Mouse (Mus musculus) macrophage (primary cell): ENCODE results near the gene Slc25a12. TPM values are rescaled to one million over a fixed set of nuclear protein-coding genes. Genes with fewer than 3 reads are reported as not detected.
"Not testable (repeated sequence)": the region's sequence is repeated elsewhere in the genome, so short reads cannot be mapped to it uniquely, and the experiment has no call there.

Experiments used
- H3K27ac ChIP-seq: fragments of 350-480 bp; formaldehyde crosslinking; 2 replicates; pipeline ENCODE4 v1.9.0; 2021
- H3K36me3 ChIP-seq: fragments of 350-480 bp; formaldehyde crosslinking; 2 replicates; pipeline ENCODE4 v1.9.0; 2021; ENCODE audit errors: inconsistent target
- H3K4me3 ChIP-seq: fragments of 350-480 bp; formaldehyde crosslinking; 2 replicates; pipeline ENCODE4 v1.9.0; 2021; ENCODE audit errors: inconsistent target
- H3K79me2 ChIP-seq: fragments of 350-480 bp; formaldehyde crosslinking; 2 replicates; pipeline ENCODE4 v1.9.0; 2021; ENCODE audit errors: inconsistent target
- WGBS: methylation state at CpG from one replicate; pipeline ENCODE4 v1.1.7; 2026; ENCODE audit warnings: inconsistent platforms; ENCODE audit not compliant: missing documents; 5-methylcytosine and 5-hydroxymethylcytosine counted together
- polyA plus RNA-seq: library from polyadenylated mRNA; stranded (reverse); fragments of 250-400 nt; gene quantifications from 3 replicates; pipeline ENCODE4 v1.2.4, GENCODE M21; 2018; ENCODE audit warnings: inconsistent platforms
- total RNA-seq, 78 experiments: library from RNA; depleted of rRNA; stranded (reverse); fragments of 250-400 nt; gene quantifications; 1 replicate in 9 of 78; 2 replicates in 24 of 78; 3 replicates in 43 of 78; 4 replicates in 2 of 78; pipeline ENCODE4 v1.2.4; 2018; ENCODE audit warnings: inconsistent platforms in 56 of 78

The Slc25a12 gene
- total RNA-seq (2018; cell fraction: chromatin; rRNA removed) = 100 to 1,000 TPM in 10 of 26 experiments, 10 to 100 TPM in 16; 23.6 to 142 (median 66.7) TPM
- 10 to 100 TPM; 18.0 to 48.7 (median 28.9) TPM for total RNA-seq (2018; cell fraction: cytosol; rRNA removed)
- total RNA-seq (2018; cell fraction: nucleus; rRNA removed) = 10 to 100 TPM; 15.1 to 90.9 (median 43.4) TPM
- polyA plus RNA-seq = 20.9 to 38.7 TPM (median 26.8 TPM) in 3 replicates

- peak within 1 kb of the TSS; percentile 65 for H3K27ac ChIP-seq
- H3K4me3 ChIP-seq = peak within 1 kb of the TSS; percentile 97
- no peaks in the 10 kb centered on the region for H3K36me3 ChIP-seq
- WGBS = 1% methylated on average over 56 of the region's 57 CpGs
- H3K79me2 ChIP-seq = peaks cover 33% of the 10 kb centered on the region; the same call in 1 of the 2 replicates
Observed at GRCm38 (mm10) chr2:71367125-71367880, at the start of gene Slc25a12. Gene Slc25a12 (minus strand): TSS chr2:71367749.

- Histone ChIP-seq H3K79me2 (no peaks in the 10 kb centered on the region), H3K36me3 (no peaks in the 10 kb centered on the region; the same call in 1 of the 2 replicates), H3K4me3 (no peak overlapping the region), H3K27ac (no peak overlapping the region)
- 67% methylated on average over 1 of the region's 1 CpGs for WGBS
Observed at GRCm38 (mm10) chr2:71405613-71406012, 38.1 kb upstream of the Slc25a12 start.

DNA sequence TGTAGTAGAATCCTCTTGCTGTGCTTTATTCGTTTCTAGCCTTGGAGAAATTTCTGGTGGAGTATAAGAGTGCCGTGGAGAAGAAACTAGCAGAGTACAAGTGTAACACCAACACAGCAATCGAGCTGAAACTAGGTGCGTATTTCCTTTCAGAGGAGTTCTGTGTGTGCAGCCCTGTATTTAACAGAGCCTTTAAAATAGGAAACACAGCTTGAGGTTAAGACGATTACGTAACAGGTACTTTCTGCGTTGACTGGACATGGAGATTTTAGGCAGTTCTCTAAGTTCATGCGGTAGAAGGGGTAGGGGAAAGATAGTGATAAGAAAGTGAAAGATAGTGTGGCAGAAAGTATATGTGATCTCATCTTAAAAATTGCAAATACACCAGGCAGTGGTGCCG, 22.3 kb upstream of the Slc25a12 start:
- Histone ChIP-seq H3K36me3 (no peaks in the 10 kb centered on the region), H3K4me3 (peak overlapping the region; percentile 73), H3K79me2 (peaks cover 47% of the 10 kb centered on the region), H3K27ac (peak overlapping the region; percentile 66)
- 5% methylated on average over 9 of the region's 9 CpGs for WGBS

DNA sequence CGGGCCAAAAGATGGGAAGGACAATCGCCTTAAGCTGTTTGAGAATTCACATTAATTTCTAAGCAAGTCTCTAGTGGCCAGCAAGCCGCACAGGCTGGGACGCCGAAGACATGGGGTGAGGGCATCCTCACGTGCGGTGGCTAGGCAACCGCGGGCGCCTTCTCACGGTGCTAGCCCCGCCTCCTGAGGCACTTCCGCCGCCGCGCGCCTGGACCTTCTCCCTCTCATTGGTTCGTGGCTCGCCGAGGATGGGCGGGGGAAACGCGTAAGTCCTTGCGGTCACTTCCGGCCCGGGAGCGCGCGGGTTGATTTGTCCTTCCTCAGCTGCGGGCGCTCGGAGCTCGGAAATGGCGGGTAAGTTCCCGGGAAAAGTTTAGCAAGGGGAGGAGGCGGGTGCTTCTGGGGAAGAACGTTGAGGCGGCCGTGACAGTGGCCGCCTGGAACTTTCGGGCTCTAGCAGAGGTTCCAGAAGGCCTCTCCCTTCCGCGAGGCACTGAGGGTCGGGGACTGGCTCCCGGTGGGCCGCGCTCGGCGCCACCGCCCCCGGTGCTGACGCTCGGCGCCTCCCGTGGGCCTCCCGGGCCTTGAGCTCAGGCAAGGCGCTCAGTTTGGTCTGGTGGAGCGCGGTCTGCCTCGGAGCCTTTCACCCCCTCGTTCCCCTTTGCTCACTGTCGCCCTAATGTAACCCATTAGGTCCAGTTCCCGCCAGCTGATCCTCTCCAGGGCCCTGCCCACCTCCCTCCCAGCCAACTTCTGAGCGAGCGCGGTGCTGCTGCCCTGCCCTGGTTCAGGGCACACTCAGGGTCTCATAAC, 21.6 kb upstream of the Slc25a12 start, which contains the start of gene Hat1:
Hat1 (plus strand) TSS at position 8 of the 813 bp plus-strand sequence.
- H3K79me2 ChIP-seq = peaks cover 40% of the 10 kb centered on the region
- under 1% methylated on average over 66 of the region's 66 CpGs for WGBS
- H3K36me3 ChIP-seq = no peaks in the 10 kb centered on the region
- H3K4me3 ChIP-seq = peak within 1 kb of the TSS; percentile 73
- H3K27ac ChIP-seq = peak within 1 kb of the TSS; percentile 66

- Histone ChIP-seq H3K36me3 (no peaks in the 10 kb centered on the region), H3K79me2 (peaks cover 26% of the 10 kb centered on the region), H3K4me3 (no peak overlapping the region), H3K27ac (no peak overlapping the region)
- WGBS = 93% methylated on average over 6 of the region's 6 CpGs
Observed at GRCm38 (mm10) chr2:71387766-71388165, 20.2 kb upstream of the Slc25a12 start.

- Histone ChIP-seq H3K4me3 (no peak overlapping the region), H3K79me2 (no peaks in the 10 kb centered on the region), H3K36me3 (no peaks in the 10 kb centered on the region), H3K27ac (no peak overlapping the region)
- WGBS = 81% methylated on average over 8 of the region's 11 CpGs
Observed at GRCm38 (mm10) chr2:71383890-71384289, 16.3 kb upstream of the Slc25a12 start.

DNA sequence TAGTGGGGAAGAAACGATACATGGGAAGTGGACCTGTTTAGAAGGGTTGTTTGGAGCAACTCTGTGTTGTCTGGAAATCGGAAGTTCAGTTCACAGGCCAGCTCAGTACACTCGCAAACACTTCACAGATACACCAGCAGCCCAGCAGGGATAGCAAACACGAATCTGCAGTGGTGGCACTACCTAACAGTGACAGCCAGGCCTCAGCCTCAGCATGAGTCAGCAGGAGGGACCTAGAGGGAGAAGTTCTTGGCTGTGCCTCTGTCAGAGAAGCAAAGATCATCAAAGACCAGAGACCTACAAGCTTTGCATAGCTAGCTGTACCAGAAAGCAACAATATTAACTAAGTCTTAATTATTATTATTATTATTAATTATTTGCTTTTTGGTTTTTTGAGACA, 14.4 kb upstream of the Slc25a12 start:
- H3K36me3 ChIP-seq = no peaks in the 10 kb centered on the region
- 69% methylated on average over 4 of the region's 4 CpGs for WGBS
- H3K4me3 ChIP-seq = no peak overlapping the region
- 0 out of 2 replicates have a peak overlapping the region, but pooled peaks have one; percentile 12 for H3K27ac ChIP-seq
- H3K79me2 ChIP-seq = no peaks in the 10 kb centered on the region

GRCm38 (mm10) chr2:71377426-71377825, 9.9 kb upstream of the Slc25a12 start:
- no peaks in the 10 kb centered on the region for H3K79me2 ChIP-seq
- WGBS = 36% methylated on average over 5 of the region's 5 CpGs
- H3K4me3 ChIP-seq = no peak overlapping the region
- no peaks in the 10 kb centered on the region for H3K36me3 ChIP-seq
- no peak overlapping the region for H3K27ac ChIP-seq

- no peak overlapping the region for H3K4me3 ChIP-seq
- H3K27ac ChIP-seq = no peak overlapping the region
- H3K79me2 ChIP-seq = no peaks in the 10 kb centered on the region
- no peaks in the 10 kb centered on the region for H3K36me3 ChIP-seq
- 69% methylated on average over 9 of the region's 11 CpGs for WGBS
Observed at GRCm38 (mm10) chr2:71376433-71376906, 8.9 kb upstream of the Slc25a12 start.

GRCm38 (mm10) chr2:71374275-71375155, 7.0 kb upstream of the Slc25a12 start:
- Histone ChIP-seq H3K27ac (no peak overlapping the region), H3K79me2 (no peaks in the 10 kb centered on the region), H3K36me3 (no peaks in the 10 kb centered on the region), H3K4me3 (no peak overlapping the region)
- WGBS = 40% methylated on average over 8 of the region's 8 CpGs

DNA sequence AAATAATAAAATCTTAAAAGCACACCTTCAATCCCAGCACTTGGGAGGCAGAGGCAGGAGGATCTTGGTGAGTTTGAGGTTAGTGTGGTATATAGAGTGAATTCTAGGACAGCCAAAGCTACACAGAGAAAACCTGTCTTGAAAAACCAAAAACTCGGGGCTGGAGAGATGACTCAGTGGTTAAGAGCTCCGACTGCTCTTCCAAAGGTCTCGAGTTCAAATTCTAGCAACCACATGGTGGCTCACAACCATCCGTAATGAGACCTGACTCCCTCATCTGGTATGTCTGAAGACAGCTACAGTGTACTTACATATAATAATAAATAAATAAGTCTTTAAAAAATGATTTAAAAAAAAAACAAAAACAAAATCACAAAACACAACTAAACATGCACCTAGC, 4.7 kb upstream of the Slc25a12 start:
- not testable (repeated sequence) for H3K79me2 ChIP-seq, H3K27ac ChIP-seq
- 96% methylated on average over 4 of the region's 4 CpGs for WGBS

DNA sequence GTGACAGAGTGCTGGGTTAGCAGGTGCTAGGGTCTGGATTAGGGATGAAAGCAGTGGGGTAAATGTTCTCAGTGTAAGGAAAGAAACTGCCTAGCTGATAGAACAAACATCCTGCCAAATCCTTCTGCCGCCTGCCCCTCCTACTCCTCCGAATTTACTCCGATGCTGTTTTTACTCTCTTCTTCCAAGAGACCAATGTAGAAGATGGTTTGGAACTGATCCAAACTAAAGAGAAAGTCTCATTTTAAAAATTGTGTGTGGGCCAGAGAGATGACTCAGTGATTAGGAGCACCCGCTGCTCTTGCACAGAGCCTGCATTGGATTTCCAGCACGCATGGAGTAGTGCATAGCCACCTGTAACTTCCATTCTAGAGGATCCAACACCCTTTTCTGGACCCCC, 4.2 kb upstream of the Slc25a12 start:
- Histone ChIP-seq H3K27ac (no peak overlapping the region), H3K79me2 (peaks cover 4% of the 10 kb centered on the region; the same call in 1 of the 2 replicates), H3K4me3 (no peak overlapping the region), H3K36me3 (no peaks in the 10 kb centered on the region)
- 96% methylated on average over 5 of the region's 5 CpGs for WGBS

More for the DNA sequence above, 4.7 kb upstream of the Slc25a12 start:
- not testable (repeated sequence) for H3K4me3 ChIP-seq, H3K36me3 ChIP-seq

GRCm38 (mm10) chr2:71368086-71368485, 537 bp upstream of the Slc25a12 start:
- H3K79me2 ChIP-seq = peaks cover 31% of the 10 kb centered on the region; the same call in 1 of the 2 replicates
- H3K27ac ChIP-seq = peak overlapping the region; percentile 65
- H3K36me3 ChIP-seq = no peaks in the 10 kb centered on the region
- H3K4me3 ChIP-seq = peak overlapping the region; percentile 97
- WGBS = 16% methylated on average over 8 of the region's 8 CpGs
